Mouse (Mus musculus): ENCODE results near the gene Speer4c. TPM values are rescaled to one million over a fixed set of nuclear protein-coding genes. Genes with fewer than 3 reads are reported as not detected.
A peak's percentile ranks its signal among the peaks of the same experiment; 100 is the strongest.
"Not testable (repeated sequence)": the region's sequence is repeated elsewhere in the genome, so short reads cannot be mapped to it uniquely, and the experiment has no call there.

Gene Speer4c
- polyA plus RNA-seq, 1 experiment from 2014 or later = not detected

DNA sequence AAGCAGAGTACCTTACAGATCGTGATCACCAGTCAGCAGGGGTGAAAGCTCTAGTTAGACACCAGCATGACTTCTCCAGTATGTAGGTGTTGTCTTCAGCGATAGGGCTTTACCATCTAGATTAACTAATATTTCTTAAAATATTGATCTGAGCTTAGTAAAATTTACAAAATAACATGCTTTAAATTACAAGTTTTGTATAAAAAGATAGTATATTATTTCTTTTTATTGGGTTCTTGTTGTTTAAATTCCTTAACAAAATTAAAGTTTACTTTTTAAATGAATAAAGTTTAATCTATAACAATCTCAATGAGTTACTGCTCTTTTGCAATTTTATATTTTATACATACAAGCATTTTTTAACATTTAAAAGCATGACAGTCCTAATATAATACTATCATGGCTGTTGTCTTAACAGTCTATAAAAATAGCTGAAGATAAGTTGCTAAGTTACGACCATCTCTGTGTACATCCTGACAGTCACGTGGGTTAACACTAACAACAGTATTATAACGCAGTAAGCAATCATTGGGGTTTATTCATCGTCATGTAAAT is 24.3 kb downstream of the Speer4c start:
- peaks cover 12% of the 10 kb centered on the region for H3K9me3 ChIP-seq (ENCODE audit: control insufficient read depth, low read length)
- H3K9ac ChIP-seq (ENCODE audit: low read length); H3K27me3 ChIP-seq (ENCODE audit: control insufficient read depth, insufficient read depth, low read length); H3K36me3 ChIP-seq (ENCODE audit: control insufficient read depth, insufficient read depth, low read length); H3K27ac ChIP-seq (replicated peaks in 1 of 2; ENCODE audit: control insufficient read depth in 1 of 2, insufficient read depth in 1 of 2, low read depth in 2 of 2, low read length in 2 of 2); H3K4me3 ChIP-seq (ENCODE audit: control insufficient read depth in 1 of 2, insufficient read depth in 1 of 2, low read depth in 1 of 2, low read length in 2 of 2); H3K4me2 ChIP-seq (ENCODE audit: low read length); H3K4me1 ChIP-seq (ENCODE audit: control insufficient read depth in 2 of 2, insufficient read depth in 2 of 2, low read length in 2 of 2): not testable (repeated sequence)
- ATAC-seq (ENCODE audit: insufficient number of reproducible peaks, insufficient read depth, low FRiP score, low read depth) = peak; percentile 78
- 70% methylated on average over 6 of the region's 6 CpGs for WGBS

DNA sequence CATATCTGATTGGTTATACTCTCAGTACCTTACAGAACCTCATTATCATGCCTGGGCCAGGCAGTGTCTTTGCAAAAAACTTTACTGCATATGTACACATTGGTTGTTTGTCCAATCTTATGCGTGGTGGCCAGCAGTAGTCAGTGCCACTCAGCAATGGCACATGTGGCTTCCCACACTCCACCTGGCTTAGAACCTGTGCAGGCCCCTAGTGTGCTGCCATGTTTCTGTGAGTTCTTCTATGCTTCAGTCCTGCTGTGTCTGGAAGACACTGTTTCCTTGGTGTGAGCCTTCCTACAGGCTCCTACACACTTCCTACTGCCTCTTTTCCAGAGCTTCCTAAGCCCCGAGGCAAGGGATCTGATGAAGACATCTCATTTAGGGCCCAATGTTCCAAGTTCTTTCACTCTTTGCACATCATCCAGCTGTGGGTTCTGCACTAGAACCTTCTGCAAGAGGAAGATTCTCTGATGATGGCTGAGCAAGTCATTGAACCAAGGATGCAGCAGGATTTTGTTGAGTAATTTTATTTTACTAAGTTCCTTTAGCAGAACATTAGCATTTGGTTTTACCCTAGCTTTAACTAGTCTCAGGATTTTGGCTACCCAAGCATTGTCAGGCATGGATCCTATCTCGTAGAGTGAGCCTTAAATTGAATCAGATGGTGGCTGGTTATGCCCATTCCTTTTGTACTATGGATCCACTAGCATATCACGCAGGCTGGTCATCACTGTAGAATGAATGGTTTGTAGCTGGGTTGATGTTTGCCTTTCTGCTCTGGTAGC is 25.0 kb downstream of the Speer4c start:
- ATAC-seq (ENCODE audit: insufficient number of reproducible peaks, insufficient read depth, low FRiP score, low read depth) = peak; percentile 75
- WGBS = 50% methylated on average over 4 of the region's 4 CpGs
- not testable (repeated sequence) for H3K9ac ChIP-seq (ENCODE audit: low read length); H3K27ac ChIP-seq (replicated peaks in 1 of 2; ENCODE audit: control insufficient read depth in 1 of 2, insufficient read depth in 1 of 2, low read depth in 2 of 2, low read length in 2 of 2); H3K4me2 ChIP-seq (ENCODE audit: low read length); H3K4me1 ChIP-seq (ENCODE audit: control insufficient read depth in 2 of 2, insufficient read depth in 2 of 2, low read length in 2 of 2); H3K36me3 ChIP-seq (ENCODE audit: control insufficient read depth, insufficient read depth, low read length); H3K4me3 ChIP-seq (ENCODE audit: control insufficient read depth in 1 of 2, insufficient read depth in 1 of 2, low read depth in 1 of 2, low read length in 2 of 2); H3K27me3 ChIP-seq (ENCODE audit: control insufficient read depth, insufficient read depth, low read length)
- peaks cover 12% of the 10 kb centered on the region for H3K9me3 ChIP-seq (ENCODE audit: control insufficient read depth, low read length)

DNA sequence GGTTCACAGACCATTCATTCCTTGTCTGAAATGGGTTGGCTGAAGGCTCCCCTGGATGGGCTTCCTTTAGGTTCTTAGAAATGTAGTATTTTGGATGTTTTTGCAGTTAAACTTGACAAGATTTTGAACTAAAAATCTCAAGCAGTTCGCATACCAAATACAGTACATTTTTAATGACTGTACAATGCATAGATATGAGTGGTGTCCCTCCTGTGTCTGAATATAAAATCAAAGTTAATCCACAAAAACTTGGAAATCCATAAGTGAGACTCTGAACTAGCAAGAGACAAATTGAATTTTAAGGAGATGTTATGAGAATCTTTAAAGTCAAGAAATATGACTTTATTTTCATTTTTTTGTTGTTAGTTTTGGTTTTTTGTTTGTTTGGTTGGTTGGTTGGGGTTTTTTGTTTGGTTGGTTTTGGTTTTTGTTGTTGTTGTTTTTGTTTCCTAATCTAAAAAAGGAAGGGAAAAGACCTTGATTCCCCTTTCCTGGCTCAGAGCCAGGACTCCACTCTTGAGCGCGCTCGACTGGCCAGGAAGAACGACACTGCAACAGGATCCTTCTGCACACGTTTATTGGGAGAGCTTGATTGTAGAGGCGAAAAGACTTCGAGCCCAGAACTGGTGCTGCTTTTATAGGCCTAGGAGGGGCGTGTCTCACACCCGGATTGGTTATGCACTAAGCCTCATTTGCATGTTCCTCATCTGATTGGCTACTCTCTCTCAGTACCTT is 32.6 kb downstream of the Speer4c start:
- not testable (repeated sequence) for H3K4me2 ChIP-seq (ENCODE audit: low read length); H3K4me3 ChIP-seq (ENCODE audit: control insufficient read depth in 1 of 2, insufficient read depth in 1 of 2, low read depth in 1 of 2, low read length in 2 of 2); H3K27ac ChIP-seq (replicated peaks in 1 of 2; ENCODE audit: control insufficient read depth in 1 of 2, insufficient read depth in 1 of 2, low read depth in 2 of 2, low read length in 2 of 2); H3K9ac ChIP-seq (ENCODE audit: low read length); H3K9me3 ChIP-seq (ENCODE audit: control insufficient read depth, low read length); H3K27me3 ChIP-seq (ENCODE audit: control insufficient read depth, insufficient read depth, low read length); H3K4me1 ChIP-seq (ENCODE audit: control insufficient read depth in 2 of 2, insufficient read depth in 2 of 2, low read length in 2 of 2); H3K36me3 ChIP-seq (ENCODE audit: control insufficient read depth, insufficient read depth, low read length)
- ATAC-seq (ENCODE audit: insufficient number of reproducible peaks, insufficient read depth, low FRiP score, low read depth) = peak; percentile 64; the same call in 1 of the 2 replicates
- WGBS = 80% methylated on average over 7 of the region's 10 CpGs

DNA sequence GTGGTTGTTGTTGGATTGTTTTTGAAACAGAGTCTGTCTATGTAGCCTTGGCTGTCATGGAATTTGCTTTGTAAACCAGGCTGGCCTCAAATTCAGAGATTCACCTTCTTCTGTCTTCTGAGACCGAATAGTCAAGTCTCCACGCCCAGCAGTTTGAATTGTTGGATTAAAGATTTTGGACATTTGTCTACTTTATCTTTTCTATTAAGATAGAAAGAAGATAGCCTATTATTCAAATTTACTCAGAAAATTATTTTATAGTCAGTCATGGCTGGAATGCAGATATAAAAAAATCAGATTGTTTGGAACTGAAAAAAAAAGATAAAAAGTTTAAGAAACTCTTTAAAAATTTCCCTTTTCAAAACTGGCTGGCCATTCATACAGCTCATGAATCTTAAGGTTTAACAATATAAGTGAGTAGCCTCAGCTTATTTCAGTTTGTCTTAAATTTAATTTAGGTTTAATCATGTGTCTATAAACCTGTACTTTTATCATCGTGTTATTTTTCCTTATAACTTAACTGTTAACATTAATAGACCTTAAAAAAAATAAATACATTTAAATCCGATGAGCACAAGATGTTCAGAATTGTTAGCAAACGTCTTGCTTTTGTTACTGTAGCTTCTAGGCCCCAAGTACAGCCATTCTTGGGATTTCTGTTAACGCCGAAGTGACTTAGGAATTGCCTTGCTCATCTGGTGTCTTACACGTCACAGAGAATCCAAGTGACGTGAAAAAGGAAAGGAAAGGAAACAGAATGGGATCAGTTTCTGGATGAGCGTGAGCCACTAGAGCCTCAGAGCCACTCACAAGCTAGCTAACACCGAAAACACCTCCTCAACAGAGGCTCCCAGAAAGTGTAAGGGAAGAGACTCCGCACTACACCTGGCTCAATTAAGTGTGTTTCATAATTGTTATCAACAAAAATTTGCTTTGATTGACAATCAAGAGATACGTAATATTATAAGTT is 33.8 kb downstream of the Speer4c start:
- H3K27me3 ChIP-seq (ENCODE audit: control insufficient read depth, insufficient read depth, low read length); H3K27ac ChIP-seq (replicated peaks in 1 of 2; ENCODE audit: control insufficient read depth in 1 of 2, insufficient read depth in 1 of 2, low read depth in 2 of 2, low read length in 2 of 2); H3K9me3 ChIP-seq (ENCODE audit: control insufficient read depth, low read length); H3K36me3 ChIP-seq (ENCODE audit: control insufficient read depth, insufficient read depth, low read length); H3K4me3 ChIP-seq (ENCODE audit: control insufficient read depth in 1 of 2, insufficient read depth in 1 of 2, low read depth in 1 of 2, low read length in 2 of 2); H3K4me1 ChIP-seq (ENCODE audit: control insufficient read depth in 2 of 2, insufficient read depth in 2 of 2, low read length in 2 of 2); H3K9ac ChIP-seq (ENCODE audit: low read length); H3K4me2 ChIP-seq (ENCODE audit: low read length): not testable (repeated sequence)
- ATAC-seq (ENCODE audit: insufficient number of reproducible peaks, insufficient read depth, low FRiP score, low read depth) = peak; percentile 69
- 62% methylated on average over 13 of the region's 13 CpGs for WGBS

DNA sequence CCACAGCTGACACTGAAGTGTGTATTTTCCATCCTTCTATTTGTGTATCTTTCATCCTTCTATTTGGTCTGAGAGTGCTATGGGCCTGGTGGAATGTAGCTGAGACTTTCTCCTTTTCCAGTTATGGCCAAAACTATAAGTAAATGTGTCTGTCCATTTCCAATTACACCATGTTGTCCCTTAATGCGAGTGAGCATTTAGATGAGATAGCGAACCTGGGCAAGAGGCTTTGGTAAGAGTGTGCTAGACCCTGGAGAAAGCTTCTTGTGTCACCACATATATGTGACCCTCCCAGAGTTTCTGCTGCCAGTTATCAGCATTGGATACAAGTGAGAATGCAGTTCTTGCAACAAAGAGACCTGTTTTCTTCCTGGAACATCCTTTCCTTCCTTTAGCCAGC is 35.2 kb downstream of the Speer4c start:
- not testable (repeated sequence) for H3K36me3 ChIP-seq (ENCODE audit: control insufficient read depth, insufficient read depth, low read length); H3K9ac ChIP-seq (ENCODE audit: low read length); H3K27ac ChIP-seq (replicated peaks in 1 of 2; ENCODE audit: control insufficient read depth in 1 of 2, insufficient read depth in 1 of 2, low read depth in 2 of 2, low read length in 2 of 2); H3K4me2 ChIP-seq (ENCODE audit: low read length); ATAC-seq (ENCODE audit: insufficient number of reproducible peaks, insufficient read depth, low FRiP score, low read depth); H3K27me3 ChIP-seq (ENCODE audit: control insufficient read depth, insufficient read depth, low read length); H3K4me3 ChIP-seq (ENCODE audit: control insufficient read depth in 1 of 2, insufficient read depth in 1 of 2, low read depth in 1 of 2, low read length in 2 of 2); H3K9me3 ChIP-seq (ENCODE audit: control insufficient read depth, low read length); H3K4me1 ChIP-seq (ENCODE audit: control insufficient read depth in 2 of 2, insufficient read depth in 2 of 2, low read length in 2 of 2)
- 56% methylated on average over 2 of the region's 2 CpGs for WGBS

DNA sequence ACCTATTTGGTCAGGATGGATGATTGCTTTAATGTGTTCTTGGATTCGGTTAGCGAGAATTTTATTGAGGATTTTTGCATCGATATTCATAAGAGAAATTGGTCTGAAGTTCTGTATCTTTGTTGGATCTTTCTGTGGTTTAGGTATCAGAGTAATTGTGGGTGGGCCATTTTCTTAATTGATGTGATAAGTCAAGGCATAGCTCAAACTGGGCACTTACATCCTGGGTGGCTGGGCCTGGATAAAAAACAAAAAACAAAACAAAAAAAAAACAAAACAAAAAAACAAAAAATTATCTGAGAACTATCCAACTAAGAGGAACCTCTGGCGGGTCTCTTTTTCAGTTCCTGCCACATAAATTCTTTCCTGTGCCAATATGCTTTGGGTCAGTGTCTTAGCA is 36.3 kb downstream of the Speer4c start:
- 75% methylated on average over 2 of the region's 4 CpGs for WGBS
- not testable (repeated sequence) for H3K9ac ChIP-seq (ENCODE audit: low read length); H3K4me3 ChIP-seq (ENCODE audit: control insufficient read depth in 1 of 2, insufficient read depth in 1 of 2, low read depth in 1 of 2, low read length in 2 of 2); H3K27me3 ChIP-seq (ENCODE audit: control insufficient read depth, insufficient read depth, low read length); H3K27ac ChIP-seq (replicated peaks in 1 of 2; ENCODE audit: control insufficient read depth in 1 of 2, insufficient read depth in 1 of 2, low read depth in 2 of 2, low read length in 2 of 2); H3K36me3 ChIP-seq (ENCODE audit: control insufficient read depth, insufficient read depth, low read length); H3K4me2 ChIP-seq (ENCODE audit: low read length); H3K4me1 ChIP-seq (ENCODE audit: control insufficient read depth in 2 of 2, insufficient read depth in 2 of 2, low read length in 2 of 2)
- H3K9me3 ChIP-seq (ENCODE audit: control insufficient read depth, low read length) = peaks cover 10% of the 10 kb centered on the region
- ATAC-seq (ENCODE audit: insufficient number of reproducible peaks, insufficient read depth, low FRiP score, low read depth) = 0 out of 2 replicates have a peak, but pooled peaks have one; percentile 64
